Mouse (Mus musculus) forebrain, embryonic 15.5 days (tissue): ENCODE results near the gene Gm9918. TPM values are rescaled to one million over a fixed set of nuclear protein-coding genes. Genes with fewer than 3 reads are reported as not detected.
"Not testable (repeated sequence)": the region's sequence is repeated elsewhere in the genome, so short reads cannot be mapped to it uniquely, and the experiment has no call there.

Source experiments
- ATAC-seq: fragments of 200-750 bp; cut with Nextera tagmentation; replicated peaks from 2 replicates; pipeline ENCODE4 v1.8.0; 2017; ENCODE audit warnings: mild to moderate bottlenecking, moderate TSS enrichment, moderate library complexity
- H3K27ac ChIP-seq: fragments of 300-500 bp; sonication (generic); replicated peaks from 2 replicates; pipeline ENCODE4 v1.5.1; 2015; ENCODE audit warnings: mild to moderate bottlenecking, inconsistent platforms
- H3K27me3 ChIP-seq: fragments of 300-500 bp; sonication (generic); 2 replicates; pipeline ENCODE4 v1.6.1; 2015; ENCODE audit warnings: inconsistent platforms
- H3K36me3 ChIP-seq: fragments of 300-500 bp; sonication (generic); 2 replicates; pipeline ENCODE4 v1.6.1; 2015; ENCODE audit warnings: mild to moderate bottlenecking, inconsistent platforms
- H3K4me1 ChIP-seq: fragments of 300-500 bp; sonication (generic); 2 replicates; pipeline ENCODE4 v1.6.1; 2015; ENCODE audit warnings: inconsistent platforms
- H3K4me2 ChIP-seq: fragments of 300-500 bp; sonication (generic); replicated peaks from 2 replicates; pipeline ENCODE4 v1.6.1; 2015; ENCODE audit warnings: mild to moderate bottlenecking, inconsistent platforms
- H3K4me3 ChIP-seq: fragments of 300-500 bp; sonication (generic); 2 replicates; pipeline ENCODE4 v1.5.1; 2015; ENCODE audit warnings: mild to moderate bottlenecking, inconsistent platforms
- H3K9ac ChIP-seq: fragments of 300-500 bp; sonication (generic); replicated peaks from 2 replicates; pipeline ENCODE4 v1.6.1; 2015; ENCODE audit warnings: mild to moderate bottlenecking, inconsistent platforms
- H3K9me3 ChIP-seq: fragments of 300-500 bp; sonication (generic); 2 replicates; pipeline ENCODE4 v1.6.1; 2016; ENCODE audit warnings: inconsistent platforms
- WGBS: fragments of 180-500 bp; shearing (Covaris S2); methylation state at CpG from one replicate; pipeline ENCODE4 v1.1.7; 2015; ENCODE audit warnings: mixed read lengths; 5-methylcytosine and 5-hydroxymethylcytosine counted together
- polyA plus RNA-seq: library from polyadenylated mRNA; unstranded; fragments of >200 nt; fragmentation: Nextera tagmentation; extraction: Ambion mirVana; gene quantifications from 2 replicates; pipeline ENCODE4 v1.2.1, GENCODE M21; 2015

Gene Gm9918
- polyA plus RNA-seq: not detected in 2 replicates

DNA sequence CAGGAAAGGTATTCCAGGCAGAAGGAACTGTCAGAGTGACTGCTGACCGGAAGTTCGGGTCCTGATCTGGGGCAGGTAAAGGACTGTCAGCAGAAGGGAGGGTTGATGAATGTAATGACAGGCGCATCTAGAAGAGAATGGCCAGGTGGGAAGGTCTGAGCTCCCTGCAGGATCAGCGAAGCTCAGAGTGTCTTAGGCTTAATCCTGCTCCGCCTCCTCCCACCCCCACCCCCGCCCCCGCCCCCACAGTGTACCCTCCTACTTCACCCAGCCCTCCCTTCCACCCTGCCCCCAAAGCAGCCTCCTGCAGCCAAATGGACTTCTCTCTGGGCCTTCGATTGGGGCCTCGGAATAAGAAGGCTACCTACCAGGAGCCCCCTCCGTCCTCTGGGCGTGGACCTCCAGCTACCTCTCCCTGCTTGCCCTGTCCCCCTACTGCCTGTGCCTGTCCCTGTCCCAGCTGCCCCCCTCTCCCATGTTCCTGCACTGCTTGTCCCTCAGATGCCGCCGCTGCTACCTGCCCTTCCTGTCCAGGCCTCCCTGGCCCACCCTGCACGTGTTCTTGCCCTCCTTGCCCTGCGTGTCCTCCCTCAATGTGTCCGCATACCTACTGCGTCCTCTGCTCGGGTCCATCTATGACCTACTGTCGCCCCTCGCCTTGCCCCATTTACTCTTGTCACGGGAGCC is at the start of gene Gm9918:
Gm9918 (plus strand) TSS at position 290 of the 687 bp plus-strand sequence.
- ATAC-seq: no peak
- peak within 1 kb of the TSS; percentile 10; the same call in 1 of the 2 replicates for H3K4me2 ChIP-seq
- H3K27ac ChIP-seq: no peak within 1 kb of the TSS
- no peak within 1 kb of the TSS for H3K4me3 ChIP-seq
- H3K9ac ChIP-seq: no peak within 1 kb of the TSS
- no peaks in the 10 kb centered on the region for H3K36me3 ChIP-seq
- no peaks in the 10 kb centered on the region for H3K4me1 ChIP-seq
- H3K27me3 ChIP-seq: peaks cover 7% of the 10 kb centered on the region; the same call in 1 of the 2 replicates
- H3K9me3 ChIP-seq: no peaks in the 10 kb centered on the region
- 7% methylated on average over 17 of the region's 21 CpGs for WGBS

DNA sequence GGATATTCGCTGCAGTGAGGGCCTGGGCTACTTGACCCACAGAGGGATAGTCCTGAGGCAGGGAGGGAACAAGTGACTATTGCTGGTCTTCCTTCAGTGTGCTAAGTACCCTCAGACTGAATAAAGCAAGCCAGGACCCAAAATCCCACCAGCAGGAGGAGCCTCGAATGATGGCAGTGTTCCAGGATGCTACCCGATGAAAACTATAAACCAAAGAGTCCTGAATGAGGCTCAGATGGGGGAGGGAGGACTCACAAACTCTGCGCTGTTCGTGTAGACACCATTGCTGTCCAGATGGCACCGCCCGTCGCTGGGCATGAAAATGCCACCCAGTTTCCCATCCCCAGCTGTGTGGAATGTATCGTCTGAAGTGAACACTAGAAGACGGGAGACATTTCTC is 48.0 kb upstream of the Gm9918 start:
- Histone ChIP-seq H3K9me3 (no peaks in the 10 kb centered on the region), H3K27me3 (peaks cover 7% of the 10 kb centered on the region; the same call in 1 of the 2 replicates), H3K36me3 (peaks cover 2% of the 10 kb centered on the region; the same call in 1 of the 2 replicates), H3K9ac (no peak overlapping the region), H3K27ac (no peak overlapping the region), H3K4me2 (no peak overlapping the region), H3K4me1 (peaks cover 15% of the 10 kb centered on the region), H3K4me3 (no peak overlapping the region)
- no peak for ATAC-seq
- 49% methylated on average over 10 of the region's 10 CpGs for WGBS

DNA sequence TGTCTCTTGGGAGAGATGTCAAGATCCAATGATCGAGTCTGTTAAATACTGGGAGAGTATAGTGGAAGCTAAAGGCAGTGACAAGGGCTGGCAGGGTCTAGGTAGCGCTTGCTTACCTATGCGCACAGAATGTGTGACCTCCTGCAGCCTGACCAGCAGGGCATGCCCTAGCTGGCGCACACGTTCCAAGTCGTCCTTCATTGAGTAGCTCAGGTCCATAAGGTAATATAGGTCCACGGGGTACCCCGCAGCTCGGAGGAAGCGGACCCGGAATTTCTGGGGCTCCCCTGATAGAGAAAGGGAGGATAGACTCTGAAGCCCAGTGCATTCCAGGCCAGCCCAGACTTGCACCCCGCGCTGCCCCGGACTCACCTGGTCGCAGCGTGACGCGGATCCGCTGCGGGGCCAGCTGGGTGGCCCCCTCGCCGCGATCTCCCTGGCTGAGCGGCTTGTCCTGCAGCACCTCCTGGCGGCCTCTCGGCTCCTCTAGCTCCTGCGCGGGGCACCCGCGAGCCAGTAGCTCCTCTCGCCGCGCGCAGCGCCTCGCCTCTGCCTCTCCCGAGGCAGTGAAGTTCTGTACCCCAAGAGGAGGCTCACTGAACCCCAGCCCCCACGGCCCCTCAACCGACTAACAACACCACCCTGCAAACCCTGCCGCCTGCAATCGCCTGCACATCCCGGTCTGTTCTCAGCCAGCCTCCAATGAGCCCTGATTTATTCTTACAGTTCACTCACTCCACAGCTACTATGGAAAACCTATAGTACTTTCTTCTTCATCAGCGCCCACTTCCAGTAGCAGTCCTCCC is 46.0 kb upstream of the Gm9918 start:
- Histone ChIP-seq H3K4me1 (peaks cover 15% of the 10 kb centered on the region), H3K36me3 (no peaks in the 10 kb centered on the region), H3K9me3 (no peaks in the 10 kb centered on the region), H3K27ac (no peak overlapping the region), H3K27me3 (peaks cover 7% of the 10 kb centered on the region; the same call in 1 of the 2 replicates), H3K9ac (peak overlapping the region; percentile 44), H3K4me3 (peak overlapping the region; percentile 42), H3K4me2 (peak overlapping the region; percentile 87)
- WGBS: 2% methylated on average over 43 of the region's 43 CpGs
- peak; percentile 89 for ATAC-seq

DNA sequence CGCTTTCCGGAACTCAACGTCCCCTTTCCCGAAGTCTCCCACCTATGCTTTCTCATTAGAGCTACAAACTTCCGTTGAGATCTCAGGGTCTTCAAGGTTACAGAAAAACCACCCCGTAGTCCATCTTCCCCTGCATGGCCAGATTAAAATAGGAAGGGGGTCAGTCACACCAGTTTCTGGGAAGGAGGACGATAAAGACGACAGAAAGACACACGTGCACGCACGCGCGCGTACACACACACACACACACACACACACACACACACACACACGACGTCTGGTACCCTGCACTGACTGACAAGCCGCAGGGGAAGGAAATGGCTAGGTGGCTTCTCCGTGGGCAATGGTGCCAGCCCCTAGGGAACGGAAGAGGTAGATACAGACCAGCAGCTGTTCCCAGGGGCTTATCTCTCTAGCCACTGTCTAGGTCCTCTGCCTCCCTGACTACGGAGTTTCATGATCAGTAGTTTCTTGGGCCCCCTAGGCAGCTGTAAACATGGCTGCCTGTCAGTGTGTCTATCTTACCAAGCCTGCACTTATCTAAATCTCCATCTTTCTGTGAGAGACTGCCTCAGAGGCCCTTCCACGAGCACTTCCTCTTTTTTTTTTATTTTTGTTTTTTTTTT is 45.3 kb upstream of the Gm9918 start:
- Histone ChIP-seq H3K27ac (no peak overlapping the region), H3K36me3 (no peaks in the 10 kb centered on the region), H3K4me2 (peak overlapping the region; percentile 87), H3K9me3 (no peaks in the 10 kb centered on the region), H3K4me1 (peaks cover 15% of the 10 kb centered on the region), H3K4me3 (peak overlapping the region; percentile 42), H3K27me3 (peaks cover 7% of the 10 kb centered on the region; the same call in 1 of the 2 replicates), H3K9ac (no peak overlapping the region)
- ATAC-seq: peak; percentile 42; the same call in 1 of the 2 replicates
- 13% methylated on average over 21 of the region's 21 CpGs for WGBS

DNA sequence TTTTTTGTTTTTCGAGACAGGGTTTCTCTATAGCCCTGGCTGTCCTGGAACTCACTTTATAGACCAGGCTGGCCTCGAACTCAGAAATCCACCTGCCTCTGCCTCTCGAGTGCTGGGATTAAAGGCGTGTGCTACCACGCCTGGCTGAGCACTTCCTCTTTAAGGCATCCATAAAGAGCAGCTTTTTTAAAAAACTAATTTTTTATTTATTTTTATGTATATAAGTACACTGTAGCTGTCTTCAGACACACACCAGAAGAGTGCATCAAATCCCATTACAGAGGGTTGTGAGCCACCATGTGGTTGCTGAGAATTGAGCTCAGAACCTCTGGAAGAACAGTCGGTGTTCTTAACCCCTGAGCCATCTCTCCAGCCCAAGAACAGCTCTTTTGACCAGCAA is 44.7 kb upstream of the Gm9918 start:
- H3K36me3 ChIP-seq, ATAC-seq, H3K27ac ChIP-seq, H3K9me3 ChIP-seq, H3K4me3 ChIP-seq, H3K9ac ChIP-seq, H3K4me2 ChIP-seq, H3K27me3 ChIP-seq: not testable (repeated sequence)
- peaks cover 15% of the 10 kb centered on the region for H3K4me1 ChIP-seq
- 77% methylated on average over 6 of the region's 6 CpGs for WGBS

DNA sequence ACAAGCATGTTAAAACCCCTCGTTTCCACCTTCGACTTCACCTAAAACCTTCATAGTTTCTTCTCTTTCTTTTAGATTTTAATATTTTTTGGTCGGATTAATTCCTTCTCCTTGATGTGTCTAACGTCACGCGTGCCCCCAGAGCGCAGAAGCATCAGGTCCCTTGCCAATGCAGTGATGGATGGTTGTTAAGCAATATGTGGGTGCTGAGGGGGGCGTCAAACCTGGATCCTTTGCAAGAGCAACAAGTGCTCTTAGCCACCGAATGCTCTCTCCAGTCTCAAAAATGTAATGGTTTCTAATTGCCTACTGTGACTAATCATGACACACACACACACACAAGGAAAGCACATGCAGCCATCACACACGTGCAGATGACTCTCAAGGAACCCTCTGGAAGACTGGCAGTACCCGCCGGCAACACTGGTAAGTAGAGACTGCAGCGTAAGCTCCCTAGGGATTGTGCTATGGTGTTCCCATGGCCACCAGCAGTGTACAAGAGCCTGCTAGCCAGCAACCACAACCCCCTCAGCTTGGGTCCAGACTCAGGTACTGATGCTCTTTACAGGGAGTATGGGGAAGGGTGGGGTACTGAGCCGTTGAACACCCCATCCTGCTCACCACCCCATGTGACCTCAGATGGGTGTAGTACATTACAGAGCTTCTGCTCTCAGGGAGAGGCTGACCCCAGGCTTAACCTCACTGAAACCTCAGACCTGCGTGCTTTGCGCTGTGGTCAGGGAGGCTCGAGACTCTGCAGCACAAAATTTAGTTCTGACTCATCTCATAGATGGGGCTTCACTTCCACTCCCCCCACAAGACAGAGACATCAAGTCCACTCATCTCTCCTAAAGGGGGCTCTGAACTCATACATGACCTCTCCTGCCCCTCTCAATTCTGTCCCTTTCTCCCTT is 39.7 kb upstream of the Gm9918 start:
- no peaks in the 10 kb centered on the region for H3K36me3 ChIP-seq
- H3K4me3 ChIP-seq: no peak overlapping the region
- no peak overlapping the region for H3K27ac ChIP-seq
- 83% methylated on average over 17 of the region's 17 CpGs for WGBS
- H3K9me3 ChIP-seq: no peaks in the 10 kb centered on the region
- H3K4me2 ChIP-seq: no peak overlapping the region
- no peak overlapping the region for H3K9ac ChIP-seq
- no peaks in the 10 kb centered on the region for H3K27me3 ChIP-seq
- ATAC-seq: no peak
- peaks cover 4% of the 10 kb centered on the region; the same call in 1 of the 2 replicates for H3K4me1 ChIP-seq

DNA sequence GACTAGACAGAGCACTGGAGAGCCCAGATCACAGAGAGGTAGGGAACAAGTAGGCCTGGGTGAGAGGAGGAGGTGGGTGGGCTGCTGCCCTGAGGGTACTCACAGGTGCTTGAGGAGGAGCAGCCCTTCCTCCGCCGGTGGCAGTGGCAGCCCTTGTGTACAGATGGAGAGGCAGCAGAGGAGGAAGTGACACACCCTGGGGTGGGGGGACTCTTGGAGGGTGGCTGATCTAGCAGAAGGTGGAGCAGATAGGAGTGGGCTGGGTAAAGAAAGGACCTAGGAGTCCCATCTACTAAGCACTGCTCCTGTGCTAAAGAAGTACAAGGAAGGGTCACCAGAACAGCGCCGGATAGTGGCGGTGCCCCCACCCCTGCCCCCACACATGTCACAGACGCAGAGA is 38.6 kb upstream of the Gm9918 start, which contains the start of gene Itgb7:
Itgb7 (minus strand) TSS at position 197 of the 400 bp plus-strand sequence.
- Histone ChIP-seq H3K27ac (no peak within 1 kb of the TSS), H3K27me3 (no peaks in the 10 kb centered on the region), H3K4me2 (no peak within 1 kb of the TSS), H3K9ac (no peak within 1 kb of the TSS), H3K9me3 (no peaks in the 10 kb centered on the region), H3K4me3 (no peak within 1 kb of the TSS), H3K36me3 (no peaks in the 10 kb centered on the region), H3K4me1 (peaks cover 4% of the 10 kb centered on the region; the same call in 1 of the 2 replicates)
- ATAC-seq: no peak
- WGBS: 64% methylated on average over 6 of the region's 6 CpGs

DNA sequence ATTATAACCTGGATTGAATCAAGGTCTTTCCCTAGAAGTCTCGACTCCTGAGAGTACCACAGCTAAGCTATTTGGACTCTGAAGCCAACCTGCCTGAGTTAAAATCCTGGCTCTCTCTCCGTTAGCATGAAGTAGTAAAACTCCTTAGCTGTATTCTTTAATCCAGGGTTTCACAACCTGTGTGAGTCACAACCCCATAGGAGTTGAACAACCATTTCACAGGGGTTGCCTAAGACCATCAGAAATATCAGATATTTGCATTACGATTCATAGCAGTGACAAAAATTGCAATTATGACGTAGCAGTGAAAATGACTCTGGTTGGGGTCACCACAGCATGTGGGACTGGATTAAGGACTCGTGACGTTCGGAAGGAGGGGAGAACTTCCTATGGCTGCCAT is 37.6 kb upstream of the Gm9918 start:
- 85% methylated on average over 7 of the region's 7 CpGs for WGBS
- Histone ChIP-seq H3K9me3 (no peaks in the 10 kb centered on the region), H3K4me1 (peaks cover 4% of the 10 kb centered on the region; the same call in 1 of the 2 replicates), H3K4me3 (no peak overlapping the region), H3K27me3 (no peaks in the 10 kb centered on the region), H3K9ac (no peak overlapping the region), H3K27ac (no peak overlapping the region), H3K4me2 (no peak overlapping the region), H3K36me3 (no peaks in the 10 kb centered on the region)
- ATAC-seq: no peak

DNA sequence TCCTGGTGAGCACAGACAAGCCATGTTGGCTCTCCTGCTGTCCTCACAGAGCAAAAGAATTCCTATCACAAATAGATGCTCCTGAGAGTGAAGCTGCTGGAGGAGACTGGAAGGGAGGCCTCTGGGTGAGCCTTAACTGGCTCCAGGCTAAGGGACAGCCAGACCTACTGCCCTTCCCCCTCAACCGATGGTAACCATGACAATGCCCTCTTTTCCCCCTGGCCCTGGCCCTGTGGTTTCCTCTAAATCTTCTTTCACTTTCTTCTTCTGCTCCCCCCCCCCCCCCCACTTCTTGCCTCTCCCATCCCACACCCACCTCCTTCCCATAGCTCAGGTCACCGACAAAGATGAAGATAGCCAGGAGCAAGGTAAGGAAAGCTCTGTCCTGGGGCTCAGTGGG is 36.5 kb upstream of the Gm9918 start:
- Histone ChIP-seq H3K9ac (no peak overlapping the region), H3K9me3 (no peaks in the 10 kb centered on the region), H3K4me3 (no peak overlapping the region), H3K4me2 (no peak overlapping the region), H3K27ac (no peak overlapping the region), H3K36me3 (no peaks in the 10 kb centered on the region), H3K4me1 (peaks cover 4% of the 10 kb centered on the region; the same call in 1 of the 2 replicates), H3K27me3 (no peaks in the 10 kb centered on the region)
- ATAC-seq: no peak
- 35% methylated on average over 2 of the region's 2 CpGs for WGBS

DNA sequence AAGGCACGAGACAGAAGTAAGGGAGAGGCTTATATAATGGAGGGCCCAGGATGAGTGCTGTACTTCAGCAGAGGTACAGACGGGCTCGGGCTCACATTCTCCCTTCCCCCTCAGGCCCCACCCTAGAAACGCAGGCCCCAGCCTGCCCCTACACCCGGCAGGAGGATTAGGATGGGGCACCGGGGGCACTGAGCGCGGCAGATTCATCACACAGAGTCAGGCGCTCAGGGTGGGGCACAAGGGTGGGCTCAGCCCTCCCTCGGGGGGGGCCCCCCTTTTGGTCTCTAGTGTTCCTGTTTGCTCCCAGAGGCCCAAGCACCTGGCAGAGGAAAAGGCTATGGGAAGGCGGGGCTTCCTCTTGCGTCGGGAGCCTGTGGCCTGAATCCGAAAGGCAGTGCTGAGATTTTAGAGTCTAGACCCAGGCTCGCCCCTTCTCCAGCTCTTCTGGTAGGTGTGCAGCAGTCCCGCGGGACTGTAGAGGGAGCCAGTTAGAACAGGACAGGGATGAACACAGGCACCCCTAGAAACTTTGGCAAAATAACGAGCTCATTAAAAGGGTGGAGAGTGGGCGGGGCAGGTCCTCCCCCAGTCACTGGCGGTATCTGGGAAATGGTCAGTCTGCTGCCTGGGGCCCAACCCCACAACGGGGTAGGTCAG is 34.9 kb upstream of the Gm9918 start:
- peak; percentile 21; the same call in 1 of the 2 replicates for ATAC-seq
- 17% methylated on average over 21 of the region's 21 CpGs for WGBS
- no peaks in the 10 kb centered on the region for H3K27me3 ChIP-seq
- H3K4me2 ChIP-seq: no peak overlapping the region
- no peaks in the 10 kb centered on the region for H3K36me3 ChIP-seq
- peaks cover 4% of the 10 kb centered on the region; the same call in 1 of the 2 replicates for H3K4me1 ChIP-seq
- no peak overlapping the region for H3K4me3 ChIP-seq
- H3K9me3 ChIP-seq: no peaks in the 10 kb centered on the region
- no peak overlapping the region for H3K9ac ChIP-seq
- no peak overlapping the region for H3K27ac ChIP-seq
